Mouse (Mus musculus): Measurements from ENCODE around the gene Dhx37. TPM values are rescaled to one million over a fixed set of nuclear protein-coding genes. Genes with fewer than 3 reads are reported as not detected.
"Not testable (repeated sequence)": the region's sequence is repeated elsewhere in the genome, so short reads cannot be mapped to it uniquely, and the experiment has no call there.

Gene Dhx37
- total RNA-seq, 2 experiments from 2014 or later, result 11.2 to 11.7 TPM

DNA sequence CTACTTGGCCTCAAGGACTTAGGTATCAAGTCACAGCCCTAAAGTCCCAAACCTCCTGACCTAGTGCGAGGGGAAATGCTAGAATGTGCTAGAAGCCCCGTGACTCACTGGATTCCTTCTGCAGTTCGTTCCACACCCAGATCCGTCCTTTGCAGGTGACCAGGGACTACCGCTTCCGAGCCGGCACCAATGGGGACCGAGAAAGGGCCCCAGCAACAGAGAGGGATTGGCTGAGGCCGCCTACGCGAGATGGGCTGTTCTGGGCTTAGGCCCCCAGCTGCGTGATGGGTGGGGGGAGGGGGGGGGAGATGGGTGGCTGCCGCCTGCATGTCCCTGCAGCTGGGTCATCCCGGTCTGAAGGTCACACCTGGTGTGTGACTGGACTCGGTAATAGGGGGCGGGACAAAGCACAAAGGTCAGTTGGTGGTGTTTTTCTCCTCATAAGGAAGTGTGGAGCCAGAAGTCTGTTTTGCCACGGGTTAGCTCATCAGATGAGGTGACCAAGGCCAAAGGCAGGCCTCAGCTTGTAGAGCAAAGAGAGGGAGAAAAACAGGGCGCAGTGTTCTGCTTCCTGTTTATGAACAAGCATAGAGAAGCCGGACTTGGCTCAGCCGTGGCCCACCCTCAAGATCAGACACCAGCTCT, 40.8 kb downstream of the Dhx37 start:
- peak; percentile 94 to 97 for DNase-seq (ENCODE audit: low spot score in 2 of 2)
- intact Hi-C loops (cut with DNase I), result no loop called here

DNA sequence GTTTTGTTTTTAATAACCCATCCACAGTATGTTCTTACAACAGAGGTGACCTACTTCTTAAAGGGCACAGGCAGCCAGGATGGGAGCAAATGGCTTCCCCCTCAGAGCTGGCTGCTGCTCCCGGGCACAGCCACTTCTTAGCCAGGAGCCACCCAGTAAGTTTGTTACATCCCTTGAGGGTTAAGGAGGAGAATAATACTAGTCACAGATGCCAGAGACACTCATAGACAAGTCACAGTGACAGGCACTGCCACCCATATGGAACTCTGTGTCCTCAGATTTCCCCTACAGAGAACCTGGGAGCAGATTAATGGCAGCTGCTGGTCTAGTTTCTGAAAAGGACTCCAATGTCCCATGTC, 41.3 kb downstream of the Dhx37 start:
- intact Hi-C loops (cut with DNase I), result no loop called here
- no peak for DNase-seq (ENCODE audit: low spot score in 2 of 2)

DNA sequence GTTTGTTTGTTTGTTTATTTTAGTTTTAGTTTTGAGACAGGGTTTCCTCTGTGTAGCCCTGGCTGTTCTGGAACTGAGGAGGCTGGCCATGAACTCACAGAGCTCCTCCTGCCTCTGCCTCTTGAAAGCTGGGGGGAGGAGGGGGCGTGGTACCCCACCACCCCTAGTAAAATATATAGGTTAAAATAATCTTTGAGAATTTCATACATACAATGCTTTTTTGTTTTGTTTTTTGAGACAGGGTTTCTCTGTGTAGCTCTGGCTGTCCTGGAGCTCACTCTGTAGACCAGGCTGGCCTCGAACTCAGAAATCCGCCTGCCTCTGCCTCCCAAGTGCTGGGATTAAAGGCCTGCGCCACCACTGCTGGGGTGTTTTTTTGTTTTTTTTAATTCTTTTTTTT, 41.7 kb downstream of the Dhx37 start:
- intact Hi-C loops (cut with DNase I); DNase-seq (ENCODE audit: low spot score in 2 of 2): not testable (repeated sequence)

DNA sequence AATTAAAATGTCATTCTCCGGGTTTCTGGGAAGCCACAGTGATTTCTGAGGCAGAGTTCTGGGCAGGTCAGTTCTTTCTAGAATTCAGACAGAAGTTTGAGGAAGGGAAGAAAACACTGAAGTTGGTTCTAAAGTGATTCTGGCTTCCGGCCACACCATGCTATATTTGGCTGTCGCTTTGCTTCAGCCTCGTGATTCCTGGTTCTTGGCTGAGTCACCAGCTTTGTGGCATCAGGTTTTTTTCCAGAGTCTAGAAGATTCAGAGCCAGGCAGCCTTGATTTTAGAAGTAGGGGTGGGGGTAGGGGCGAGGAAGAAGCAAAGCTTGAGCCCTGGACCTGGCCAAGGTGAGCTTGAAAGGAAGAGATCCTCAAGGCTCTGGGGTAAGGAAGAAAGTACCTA, 42.3 kb downstream of the Dhx37 start:
- peak; percentile 86 to 87 for DNase-seq (ENCODE audit: low spot score in 2 of 2)
- intact Hi-C loops (cut with DNase I), result no loop called here

DNA sequence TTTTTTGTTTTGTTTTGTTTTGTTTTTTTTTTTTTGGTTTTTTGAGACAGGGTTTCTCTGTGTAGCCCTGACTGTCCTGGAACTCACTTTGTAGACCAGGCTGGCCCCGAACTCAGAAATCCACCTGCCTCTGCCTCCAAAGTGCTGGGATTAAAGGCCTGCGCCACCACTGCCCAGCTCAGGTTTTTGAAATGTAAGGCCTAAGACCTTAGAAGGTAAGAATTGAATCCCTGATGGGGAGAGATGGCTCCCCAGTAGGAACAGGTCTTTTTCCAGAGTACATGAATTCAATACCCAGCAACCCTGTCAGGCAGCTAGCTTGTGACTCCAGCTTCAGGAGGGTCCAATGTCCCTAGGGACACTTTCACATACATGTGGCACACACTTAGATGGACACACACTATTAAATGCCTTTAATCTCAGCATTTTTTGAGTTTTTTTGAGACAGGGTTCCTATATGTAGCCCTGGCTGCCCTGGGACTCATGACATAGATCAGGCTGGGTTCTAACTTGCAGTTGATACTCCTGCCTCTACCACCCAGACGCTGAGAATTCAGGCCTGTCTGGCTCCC, 42.9 kb downstream of the Dhx37 start:
- intact Hi-C loops (cut with DNase I), result no loop called here
- DNase-seq (ENCODE audit: low spot score in 2 of 2), result no peak

DNA sequence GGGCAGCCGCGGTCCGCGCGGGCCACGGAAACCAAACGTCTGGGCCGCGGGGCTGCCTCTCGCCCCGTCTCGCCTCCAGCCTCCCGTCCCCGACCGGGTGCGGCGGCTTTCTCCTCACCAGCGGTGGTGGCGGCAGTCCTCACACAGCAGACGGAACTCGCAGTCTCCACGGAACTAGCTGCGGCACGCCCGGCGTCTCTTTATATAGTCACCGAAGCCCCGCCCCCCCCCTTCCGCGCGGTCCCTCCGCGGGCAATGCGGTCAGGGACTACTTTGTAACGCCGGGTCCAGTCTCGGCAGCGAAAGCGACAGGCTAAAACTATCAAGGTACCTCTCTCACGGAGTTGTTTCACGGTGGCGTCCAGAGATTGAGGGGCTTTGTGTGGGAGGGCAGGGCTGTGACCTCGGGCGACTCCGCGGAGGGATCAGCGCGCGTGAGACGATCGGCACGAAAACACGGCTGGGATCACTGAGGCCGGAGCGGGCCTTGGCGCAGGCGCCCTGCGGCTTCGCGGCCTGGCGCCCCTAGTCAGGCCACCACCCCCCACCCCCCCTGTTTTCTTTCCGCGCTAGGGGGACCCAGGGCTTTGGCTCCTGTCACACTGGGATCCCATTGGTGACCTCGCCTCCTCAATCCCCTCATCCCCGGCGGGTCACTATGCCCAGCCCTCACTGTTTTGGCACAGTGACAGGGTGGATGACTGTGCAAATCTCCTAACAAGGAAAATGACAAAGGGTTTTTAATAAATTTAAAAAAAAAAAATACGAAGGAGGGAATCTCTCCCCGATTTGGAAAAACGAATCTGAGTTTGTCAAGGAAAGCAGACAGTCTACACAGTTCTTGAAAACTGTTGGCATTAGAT, 44.1 kb downstream of the Dhx37 start, which contains the start of gene Ubc:
Ubc (minus strand) TSS at position 624 of the 863 bp plus-strand sequence.
- peak; percentile 87 for DNase-seq (ENCODE audit: low spot score in 2 of 2)
- intact Hi-C loops (cut with DNase I), result loop anchor here (1.0 kb wide), 1 partner anchor 15 kb away; no protein-coding TSS in a partner anchor

DNA sequence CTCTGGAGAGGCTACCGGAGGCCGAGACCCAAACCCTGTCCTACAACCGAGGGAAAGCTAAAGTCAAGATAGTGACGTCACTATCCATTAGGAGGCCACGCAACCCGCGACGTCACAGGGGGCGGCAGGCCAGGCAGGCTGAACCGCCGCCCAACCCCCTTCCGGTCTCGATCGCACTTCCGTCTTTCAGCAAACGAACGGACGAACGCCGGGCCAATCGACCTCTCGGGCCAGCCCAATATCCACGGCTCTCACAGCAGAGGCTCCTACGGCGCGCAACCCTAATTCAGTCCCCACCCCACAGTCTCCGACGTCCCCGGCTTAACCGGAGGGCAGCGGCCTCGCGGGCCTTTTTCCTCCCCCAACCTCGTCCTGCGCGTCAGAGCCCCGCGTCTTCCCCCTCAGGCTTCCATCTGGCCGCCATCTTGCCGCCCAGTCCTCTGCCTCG, 44.8 kb downstream of the Dhx37 start, which contains the start of gene Gm10382:
Gm10382 (plus strand) TSS at position 192 of the 448 bp plus-strand sequence.
- intact Hi-C loops (cut with DNase I), result loop anchor here (1.0 kb wide), 1 partner anchor 16 kb away; no protein-coding TSS in a partner anchor
- peak; percentile 75 to 77 for DNase-seq (ENCODE audit: low spot score in 2 of 2)

DNA sequence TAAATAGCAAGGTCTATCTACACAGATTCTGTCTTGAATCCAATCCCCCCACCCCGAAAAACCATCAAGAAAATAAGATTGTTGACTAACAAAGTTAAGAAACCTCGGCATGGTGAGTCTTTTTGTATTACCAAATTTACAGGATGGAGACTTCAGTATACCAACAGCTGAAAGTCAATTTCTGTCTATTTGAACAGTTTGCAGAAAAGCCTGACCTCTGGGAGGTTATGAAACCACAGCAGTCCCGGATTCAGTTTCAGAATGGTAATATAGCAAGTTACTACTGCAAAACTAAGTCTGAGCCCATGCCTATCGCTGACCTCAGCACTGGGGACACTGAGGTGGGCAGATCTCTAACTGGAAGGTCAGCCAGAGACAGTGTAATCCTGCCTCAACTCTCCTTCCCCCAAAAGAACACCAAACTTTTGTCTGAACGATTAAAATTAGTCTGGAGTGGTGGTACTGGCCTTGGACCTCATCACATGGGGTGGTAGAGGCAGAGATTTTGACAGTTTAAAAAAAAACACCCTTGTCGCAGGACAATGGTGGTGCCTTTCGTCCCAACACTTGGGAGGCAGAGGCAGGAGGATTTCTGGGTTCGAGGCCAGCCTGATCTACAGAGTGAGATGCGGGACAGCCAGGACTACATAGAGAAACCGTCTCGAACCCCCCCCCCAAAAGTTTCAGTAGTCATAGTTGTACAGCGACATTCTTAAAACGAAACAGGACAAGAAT, 45.4 kb downstream of the Dhx37 start:
- intact Hi-C loops (cut with DNase I), result loop anchor here (1.0 kb wide), 1 partner anchor 17 kb away; no protein-coding TSS in a partner anchor
- DNase-seq (ENCODE audit: low spot score in 2 of 2), result no peak

DNA sequence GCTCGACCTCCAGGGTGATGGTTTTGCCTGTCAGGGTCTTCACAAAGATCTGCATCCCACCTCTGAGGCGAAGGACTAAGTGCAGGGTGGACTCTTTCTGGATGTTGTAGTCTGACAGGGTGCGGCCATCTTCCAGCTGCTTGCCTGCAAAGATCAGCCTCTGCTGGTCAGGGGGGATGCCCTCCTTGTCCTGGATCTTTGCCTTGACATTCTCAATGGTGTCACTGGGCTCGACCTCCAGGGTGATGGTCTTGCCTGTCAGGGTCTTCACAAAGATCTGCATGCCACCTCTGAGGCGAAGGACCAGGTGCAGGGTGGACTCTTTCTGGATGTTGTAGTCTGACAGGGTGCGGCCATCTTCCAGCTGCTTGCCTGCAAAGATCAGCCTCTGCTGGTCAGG, 46.6 kb downstream of the Dhx37 start:
- intact Hi-C loops (cut with DNase I); DNase-seq (ENCODE audit: low spot score in 2 of 2): not testable (repeated sequence)

DNA sequence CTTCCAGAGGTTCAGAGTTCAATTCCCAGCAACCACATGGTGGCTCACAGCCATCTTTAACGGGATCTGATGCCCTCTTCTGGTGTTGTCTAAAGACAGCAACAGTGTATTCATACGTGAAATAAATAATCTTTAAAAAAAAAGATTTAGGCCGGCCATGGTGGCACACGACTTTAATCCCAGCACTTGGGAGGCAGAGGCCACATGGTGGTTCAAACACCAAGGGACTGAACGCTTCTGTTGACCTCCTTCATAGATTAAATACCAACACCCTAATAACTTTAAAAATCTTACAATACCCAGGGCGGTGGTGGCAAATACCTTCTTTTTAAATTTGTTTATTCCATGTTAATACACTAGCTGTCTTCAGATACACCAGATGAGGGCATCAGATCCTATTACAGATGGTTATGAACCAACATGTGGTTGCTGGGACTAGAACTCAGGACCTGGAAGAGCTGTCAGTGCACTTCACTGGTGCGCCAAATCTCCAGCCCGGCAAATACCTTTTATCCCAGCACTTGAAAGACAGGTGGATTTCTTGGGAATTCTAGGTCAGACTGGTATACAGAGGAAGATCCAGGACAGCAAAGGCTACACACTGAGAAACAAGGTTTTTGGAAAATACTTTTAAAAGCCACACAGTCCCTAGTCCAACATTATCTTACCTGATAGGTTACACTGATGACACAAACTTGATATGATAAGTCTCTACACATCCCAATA, 48.5 kb downstream of the Dhx37 start:
- DNase-seq (ENCODE audit: low spot score in 2 of 2), result no peak
- intact Hi-C loops (cut with DNase I), result no loop called here

DNA sequence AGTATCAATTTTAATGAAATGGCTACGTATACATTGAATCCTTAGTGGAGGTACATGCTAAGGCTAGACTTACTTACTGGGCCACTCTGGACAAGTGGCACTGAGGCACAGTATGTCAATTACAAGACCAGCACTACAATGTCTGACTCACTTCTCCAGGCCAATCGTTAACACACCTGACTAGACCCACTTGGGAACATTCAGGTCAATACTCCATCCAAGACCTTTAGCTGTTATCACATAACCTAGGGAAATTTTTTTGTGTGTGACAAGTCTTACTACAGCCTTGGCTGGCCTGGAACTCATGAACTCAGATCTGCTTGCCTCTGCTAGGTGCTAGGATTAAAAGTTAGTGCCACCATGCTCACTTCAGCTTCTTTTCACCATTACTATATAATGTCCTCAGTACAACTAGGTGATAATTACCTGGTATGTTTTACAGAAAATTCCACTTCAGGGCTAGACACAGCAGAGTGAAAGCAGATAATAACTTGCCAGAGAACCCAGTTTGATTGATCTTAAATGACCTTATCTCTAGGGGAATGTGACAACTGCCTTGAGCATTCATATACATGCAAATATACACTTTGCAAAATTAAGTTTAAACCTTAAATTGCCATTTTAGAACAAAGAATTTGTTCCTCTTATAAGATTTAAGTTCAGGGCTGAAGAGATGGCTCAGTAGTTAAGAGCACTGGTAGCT, 49.3 kb downstream of the Dhx37 start:
- no peak for DNase-seq (ENCODE audit: low spot score in 2 of 2)
- intact Hi-C loops (cut with DNase I), result loop anchor here (5.0 kb wide), 1 partner anchor 78 kb away; no protein-coding TSS in a partner anchor

DNA sequence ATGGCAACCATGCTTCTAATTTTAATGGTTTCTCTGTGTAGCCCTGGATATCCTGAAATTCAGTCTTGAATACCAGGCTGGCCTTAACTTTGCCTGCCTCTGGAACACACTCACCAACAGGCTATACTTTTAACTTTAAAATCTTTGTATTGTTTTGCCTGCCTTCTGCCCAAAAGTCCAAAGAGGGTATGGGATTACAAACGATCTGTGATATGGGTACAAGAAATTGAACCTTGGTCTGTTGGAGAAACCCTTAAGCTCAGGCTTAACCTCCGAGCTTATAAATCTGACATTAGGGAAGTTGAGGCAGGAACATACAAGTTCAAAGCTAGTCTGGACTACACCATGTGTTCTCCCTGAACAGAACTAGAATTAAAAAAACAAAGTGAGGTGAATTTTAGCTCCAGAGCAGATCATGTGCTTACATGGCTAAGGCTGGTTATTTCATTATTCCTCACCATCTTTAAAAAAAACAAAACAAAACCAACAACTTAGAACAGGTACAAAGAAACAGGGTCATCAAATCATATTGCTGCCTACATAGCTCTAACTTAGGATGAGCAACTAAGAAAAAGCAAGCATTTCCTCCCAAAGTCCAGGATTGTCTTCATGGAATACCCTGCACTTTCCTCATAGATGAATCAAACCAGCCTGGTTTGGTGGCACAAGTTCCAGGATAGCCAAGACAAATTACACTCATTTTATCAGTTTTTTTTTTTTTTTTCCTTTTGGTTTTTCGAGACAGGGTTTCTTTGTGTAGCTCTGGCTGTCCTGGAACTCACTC, 50.1 kb downstream of the Dhx37 start:
- intact Hi-C loops (cut with DNase I), result loop anchor here (5.0 kb wide), 1 partner anchor 78 kb away; no protein-coding TSS in a partner anchor
- DNase-seq (ENCODE audit: low spot score in 2 of 2), result no peak

DNA sequence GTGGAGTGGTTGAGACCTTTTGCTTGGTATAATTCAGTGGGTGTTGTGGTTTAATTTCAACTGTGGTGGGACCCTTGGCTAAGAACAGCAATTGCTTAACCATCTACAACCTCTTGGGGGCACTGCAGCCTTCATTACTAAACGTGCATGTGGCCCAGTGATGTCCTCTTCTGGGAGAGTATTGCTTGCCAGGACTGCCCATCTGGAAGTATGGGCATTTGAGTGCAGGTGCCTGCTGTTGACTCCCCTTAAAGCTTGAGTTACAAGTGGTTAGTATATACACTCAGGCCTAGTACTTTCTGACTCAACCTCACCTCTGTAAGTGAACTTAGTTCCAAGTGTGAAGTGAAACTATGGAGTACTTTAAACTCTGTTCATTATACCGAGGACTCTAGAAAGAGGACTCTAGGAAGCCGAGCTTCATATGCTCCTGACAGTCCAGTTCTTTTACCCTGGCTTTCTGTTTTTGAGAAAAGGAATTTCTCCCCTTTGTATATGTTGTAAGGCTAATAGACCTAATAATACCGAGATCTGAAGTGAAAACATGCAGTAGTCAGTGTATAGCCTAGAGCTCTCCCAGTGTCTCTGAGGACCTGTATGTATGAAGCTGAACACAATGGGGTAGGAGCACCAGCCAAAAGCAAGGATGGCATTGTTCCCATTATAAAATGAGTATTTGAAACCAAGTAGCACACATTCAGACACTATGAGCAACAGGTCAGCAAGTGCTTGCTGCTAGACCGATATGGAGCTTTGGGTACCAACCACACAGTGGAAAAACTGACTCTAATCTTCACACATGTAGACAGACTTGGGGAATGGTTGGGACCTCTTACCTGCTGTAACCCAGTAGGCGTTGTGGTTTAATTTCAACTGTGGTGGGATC, 51.0 kb downstream of the Dhx37 start:
- intact Hi-C loops (cut with DNase I), result loop anchor here (5.0 kb wide), 1 partner anchor 79 kb away; no protein-coding TSS in a partner anchor
- DNase-seq (ENCODE audit: low spot score in 2 of 2), result peak in 1 of 2 experiments; percentile 61

DNA sequence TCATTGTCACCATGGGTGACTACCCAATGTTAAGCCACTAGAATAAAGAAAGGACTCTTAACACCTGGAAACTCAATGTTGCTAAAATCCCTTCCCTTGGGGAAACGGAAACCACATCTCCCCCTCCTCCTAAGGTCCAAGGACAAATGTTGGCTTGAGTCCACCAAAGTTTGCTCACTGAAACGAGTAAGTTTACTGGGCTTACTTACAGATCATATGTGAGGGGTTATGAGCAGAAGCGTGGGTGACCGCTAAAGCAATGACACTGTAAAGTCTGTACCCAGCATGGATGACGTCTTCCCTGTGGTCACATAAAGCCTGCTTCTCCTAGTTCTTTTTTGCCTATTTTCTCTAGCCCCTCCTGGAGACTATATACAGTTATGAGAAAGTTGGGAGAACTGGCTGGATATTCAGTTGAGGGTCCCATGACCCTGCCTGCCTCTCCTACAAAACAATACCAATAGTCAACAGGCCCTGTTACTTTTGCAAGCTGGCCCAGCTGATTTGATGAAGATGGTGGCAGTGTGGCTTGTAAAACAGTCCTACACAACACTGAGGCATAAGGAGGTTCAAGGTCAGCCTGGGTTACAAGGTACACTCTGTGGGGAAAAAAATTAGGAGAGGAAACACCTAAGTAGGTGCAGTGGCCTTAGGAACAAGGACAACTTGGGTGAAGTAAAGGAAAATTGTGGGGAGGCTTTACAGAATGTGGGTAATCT, 51.8 kb downstream of the Dhx37 start:
- intact Hi-C loops (cut with DNase I), result loop anchor here (5.0 kb wide), 1 partner anchor 80 kb away; no protein-coding TSS in a partner anchor

DNA sequence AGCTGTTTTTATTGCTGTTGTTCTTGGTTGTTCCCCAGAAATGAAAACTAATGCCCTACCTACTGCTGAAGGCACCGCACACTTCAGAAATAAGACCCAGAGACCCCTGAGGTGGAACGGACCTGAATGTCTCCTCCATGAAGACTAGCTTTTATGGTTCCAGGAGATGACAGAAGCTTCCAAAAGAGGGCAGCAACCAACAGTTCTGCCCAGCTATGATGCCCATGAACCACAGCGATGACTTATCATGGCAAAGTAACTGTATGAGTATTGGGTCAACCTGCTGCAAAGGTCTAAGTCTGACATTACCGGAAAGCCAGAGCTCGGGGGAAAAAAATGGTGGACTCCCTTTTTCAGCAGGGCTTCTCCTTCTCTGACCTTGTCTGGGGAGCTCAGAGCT, 55.0 kb downstream of the Dhx37 start:
- intact Hi-C loops (cut with DNase I), result no loop called here
- no peak for DNase-seq (ENCODE audit: low spot score in 2 of 2)

More for the DNA sequence above, 51.8 kb downstream of the Dhx37 start:
- no peak for DNase-seq (ENCODE audit: low spot score in 2 of 2)

DNA sequence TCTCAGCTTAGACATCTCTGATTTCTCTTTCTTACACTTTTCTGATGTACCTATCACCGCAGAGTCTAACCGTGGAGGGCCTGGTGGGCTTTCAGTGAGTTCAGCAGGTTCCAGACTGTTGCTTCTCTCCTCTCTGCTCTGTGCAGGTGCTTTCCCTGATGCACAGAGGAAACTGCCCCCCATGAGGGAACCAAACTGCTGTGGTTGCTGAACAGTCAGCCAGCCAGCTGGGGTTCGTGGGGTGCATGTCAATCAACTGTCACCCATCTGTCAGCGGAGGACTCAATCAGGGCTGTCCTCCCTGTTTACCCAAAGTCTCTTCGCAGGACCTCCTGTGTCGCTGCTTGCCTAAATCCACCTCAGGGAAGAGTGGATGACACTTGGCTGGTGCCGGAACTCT, 56.7 kb downstream of the Dhx37 start:
- intact Hi-C loops (cut with DNase I), result no loop called here
- DNase-seq (ENCODE audit: low spot score in 2 of 2), result no peak

Data from left cerebral cortex, postnatal 36 days (tissue).